1 mouse cellular context compared by ENCODE assay signal in the genomic region with DNA sequence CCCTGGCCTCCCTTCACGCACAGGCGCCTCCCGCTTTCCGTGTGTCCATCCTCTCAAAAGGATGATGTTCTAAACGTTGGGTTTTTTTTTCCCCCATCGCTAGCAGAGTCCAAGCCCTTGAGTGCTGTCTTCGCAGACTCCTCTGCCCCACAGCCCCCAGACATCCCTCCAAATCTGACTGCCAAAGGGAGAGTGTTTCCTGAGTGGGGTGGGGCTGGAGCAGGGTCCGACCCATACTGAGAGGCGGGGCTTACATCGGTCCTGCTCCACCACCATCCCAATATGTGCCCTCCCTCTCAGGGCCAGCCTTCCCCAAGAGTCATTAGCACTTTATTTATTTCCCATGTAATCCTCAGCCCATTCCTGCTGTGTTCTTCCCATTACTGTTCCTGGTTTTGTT.
A peak's percentile ranks its signal among the peaks of the same experiment; 100 is the strongest.
TF ChIP-seq lines count a peak whose summit lies in the region.

No protein-coding gene starts in this region.

TF ChIP-seq in ES-E14, 5 proteins besides CTCF, POLR2A, EP300 and RAD21:
- TF ChIP-seq ZNF384 (IDR thresholded peaks at IDR 0.05; ENCODE audit: low read depth, low read length) (peak; percentile 59; the same call in 1 of the 2 replicates), CHD2 (IDR thresholded peaks at IDR 0.05; ENCODE audit: low read depth, low read length) (no peak)
